Mouse (Mus musculus) kidney, postnatal 4 days (tissue): ENCODE measurements at regions not wholly inside any gene's neighbourhood (a gene's known extent, or its start where the extent isn't known, plus 50 kb on each side); places are given as distances from the start of the nearest gene placed in this dataset.

Experiments
- DNase-seq, 2 experiments: peaks; one replicate each; pipeline ENCODE4 v3.0.0; 2021; ENCODE audit warnings: mixed read lengths in 2 of 2

DNA sequence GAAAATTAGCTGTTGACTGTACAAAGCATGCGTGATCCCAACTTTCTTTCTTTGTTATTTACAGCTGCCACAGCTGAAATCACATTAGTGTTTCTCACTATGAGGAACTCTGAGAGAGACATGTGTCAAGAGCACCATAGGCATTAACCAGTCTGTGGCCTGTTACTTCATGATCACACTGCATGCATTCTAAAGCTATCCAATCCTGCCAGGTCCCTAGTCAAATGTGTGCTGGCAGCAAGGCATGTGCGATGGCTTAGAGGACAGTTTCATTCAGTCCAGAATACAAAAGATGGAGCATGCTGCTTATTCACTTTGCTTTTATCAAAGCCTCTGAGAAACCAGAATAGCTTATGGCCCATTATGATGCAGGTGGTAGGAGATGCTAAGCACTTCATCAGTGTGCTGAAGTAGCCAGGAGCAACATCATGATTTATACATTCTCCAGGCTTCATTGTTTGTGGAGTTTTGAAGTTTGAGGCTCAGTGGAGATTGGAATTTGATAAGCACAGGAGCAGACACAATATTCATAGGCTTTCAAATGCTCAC, 882.9 kb upstream of the Lrrn3 start:
- DNase-seq = no peak

DNA sequence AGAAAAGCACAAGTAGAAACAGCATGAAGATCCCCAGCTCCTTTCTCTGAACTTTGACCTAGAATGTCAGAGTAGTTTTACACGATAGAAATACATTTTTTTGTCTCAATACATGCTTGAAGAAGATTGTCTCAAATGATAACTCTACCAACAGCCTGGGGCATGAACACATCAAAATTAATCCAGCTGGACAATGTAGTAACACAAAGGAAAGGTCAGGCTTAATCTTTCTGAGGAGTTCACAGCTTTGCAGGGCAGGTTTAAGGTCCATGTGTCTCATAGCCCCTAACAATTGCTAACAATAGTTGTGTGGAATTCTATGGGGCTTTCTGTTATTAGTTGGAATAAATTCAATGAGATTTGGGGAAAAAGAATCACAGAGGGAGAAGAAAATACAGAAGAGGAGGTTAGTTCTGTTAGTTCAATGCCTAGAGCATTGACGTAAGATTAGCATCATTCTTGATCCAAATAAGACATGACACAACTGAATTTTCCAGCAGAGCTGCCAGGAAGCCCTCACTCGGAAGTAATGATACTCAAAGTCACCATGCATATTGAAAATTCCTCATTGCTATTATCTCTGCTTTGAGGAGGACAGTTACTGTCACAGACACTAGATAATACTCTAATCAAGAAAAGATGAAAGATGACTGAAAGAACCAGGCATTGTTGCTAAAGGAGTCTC, 852.9 kb upstream of the Lrrn3 start:
- DNase-seq = no peak

DNA sequence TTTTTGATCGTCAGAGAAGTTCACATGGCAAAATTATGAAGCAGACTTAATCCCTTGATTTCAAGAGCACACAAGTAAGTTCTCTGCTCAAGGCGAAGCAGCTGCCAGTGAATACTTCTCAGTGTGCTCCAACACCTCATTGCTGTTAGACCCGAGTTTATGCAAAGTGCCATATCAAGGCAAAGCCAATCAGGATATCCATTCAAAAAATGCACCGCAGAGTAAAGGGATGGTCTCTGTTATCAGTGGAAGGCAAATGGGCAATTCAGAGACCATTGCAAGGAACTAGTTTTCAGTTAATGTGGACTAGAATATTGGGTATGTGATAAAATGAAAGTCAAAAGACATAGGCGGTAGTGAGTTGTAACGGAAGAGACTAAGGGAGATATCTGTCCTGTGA, 820.2 kb upstream of the Lrrn3 start:
- DNase-seq = no peak

DNA sequence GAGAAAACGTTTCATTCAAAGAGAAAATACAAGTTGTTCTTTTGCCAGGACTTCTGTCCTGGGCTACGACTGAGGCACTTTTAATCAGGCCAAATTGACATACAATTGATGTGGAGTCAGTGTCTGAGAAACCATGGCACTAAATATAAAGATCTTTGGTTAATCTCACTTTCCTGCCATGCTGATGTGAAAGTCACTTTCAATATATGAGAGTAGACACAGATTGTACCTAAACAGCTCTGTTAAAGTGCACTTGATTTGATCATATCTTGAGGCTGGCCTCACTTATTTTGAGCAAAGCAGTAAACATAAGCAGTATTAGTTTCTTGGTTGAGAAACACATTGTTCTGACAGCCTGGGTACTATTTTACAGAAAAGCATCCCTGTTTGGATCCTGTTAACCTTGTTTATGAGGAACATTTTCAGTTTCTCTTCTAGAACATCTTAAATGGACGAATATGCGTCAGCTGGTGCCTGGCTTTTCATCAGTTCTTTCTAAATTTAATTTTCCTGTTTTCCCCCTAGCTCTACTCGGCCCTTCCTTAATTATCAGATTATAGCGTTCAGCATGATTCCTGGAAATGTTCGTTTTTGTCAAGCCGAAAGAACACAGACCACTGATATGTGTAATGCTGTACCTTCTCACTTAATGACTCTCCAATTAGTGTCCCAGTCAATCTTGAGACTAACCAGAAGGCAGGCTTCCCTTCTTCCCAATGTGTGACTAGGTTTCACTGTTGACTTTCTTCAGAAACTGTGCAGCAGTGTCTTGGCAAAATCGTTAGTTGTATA, 791.2 kb upstream of the Lrrn3 start:
- DNase-seq = no peak

DNA sequence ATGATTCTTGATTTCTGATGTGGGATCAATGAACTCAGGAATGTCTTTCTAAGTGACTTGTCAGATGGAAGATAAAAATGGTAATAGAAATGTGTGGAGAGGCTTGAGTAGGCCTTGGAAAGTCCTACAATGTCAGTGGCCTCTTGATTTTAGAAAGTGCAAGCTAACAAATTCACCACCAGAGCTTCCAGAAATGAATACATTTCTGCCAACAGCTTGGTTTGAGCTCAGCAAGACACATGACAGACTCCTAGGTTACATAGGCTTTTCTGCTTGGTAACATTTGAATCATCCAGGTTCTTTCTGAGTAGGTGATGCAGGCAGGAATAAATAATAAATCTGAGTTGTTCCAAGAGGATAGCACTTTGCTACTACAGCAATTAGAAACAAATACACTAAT, 764.2 kb upstream of the Lrrn3 start:
- DNase-seq = no peak

DNA sequence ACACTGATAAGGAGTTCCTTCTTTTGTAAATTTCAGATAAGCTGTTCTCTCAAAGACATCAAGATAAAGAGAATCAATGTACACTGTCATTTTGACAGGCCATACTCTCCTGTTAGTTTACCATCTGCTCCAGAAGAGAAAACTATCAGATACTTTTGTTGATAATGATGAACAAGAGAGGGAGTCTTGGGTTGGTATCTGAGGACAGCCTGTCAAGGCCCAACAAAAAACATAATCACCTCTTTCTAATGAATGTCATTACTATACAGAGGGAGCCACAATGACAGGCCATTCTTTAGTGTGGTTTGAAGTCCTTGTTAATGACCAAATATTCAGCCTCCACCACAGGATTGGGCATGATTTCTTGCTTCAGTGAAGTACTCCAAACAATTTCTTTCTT, 743.0 kb upstream of the Lrrn3 start:
- DNase-seq = no peak

DNA sequence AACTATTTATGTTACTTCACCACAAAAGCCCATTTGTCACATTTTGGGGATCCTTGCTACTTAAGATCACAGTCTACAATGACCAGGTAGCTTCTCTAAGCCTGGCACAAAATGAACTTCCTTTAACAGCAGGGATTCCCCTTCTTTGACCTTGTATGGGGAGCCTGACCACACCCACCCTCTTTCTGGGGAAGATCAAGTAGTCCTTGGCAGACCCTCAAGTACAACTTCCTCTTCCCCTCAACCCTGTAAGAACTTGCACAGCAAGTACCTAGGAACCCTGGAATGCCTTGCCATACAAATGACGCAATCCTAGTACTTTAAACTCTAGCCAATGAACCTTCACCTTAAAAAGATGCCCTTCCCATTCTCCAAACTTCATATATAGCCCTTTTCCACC, 695.4 kb upstream of the Lrrn3 start:
- DNase-seq = no peak

DNA sequence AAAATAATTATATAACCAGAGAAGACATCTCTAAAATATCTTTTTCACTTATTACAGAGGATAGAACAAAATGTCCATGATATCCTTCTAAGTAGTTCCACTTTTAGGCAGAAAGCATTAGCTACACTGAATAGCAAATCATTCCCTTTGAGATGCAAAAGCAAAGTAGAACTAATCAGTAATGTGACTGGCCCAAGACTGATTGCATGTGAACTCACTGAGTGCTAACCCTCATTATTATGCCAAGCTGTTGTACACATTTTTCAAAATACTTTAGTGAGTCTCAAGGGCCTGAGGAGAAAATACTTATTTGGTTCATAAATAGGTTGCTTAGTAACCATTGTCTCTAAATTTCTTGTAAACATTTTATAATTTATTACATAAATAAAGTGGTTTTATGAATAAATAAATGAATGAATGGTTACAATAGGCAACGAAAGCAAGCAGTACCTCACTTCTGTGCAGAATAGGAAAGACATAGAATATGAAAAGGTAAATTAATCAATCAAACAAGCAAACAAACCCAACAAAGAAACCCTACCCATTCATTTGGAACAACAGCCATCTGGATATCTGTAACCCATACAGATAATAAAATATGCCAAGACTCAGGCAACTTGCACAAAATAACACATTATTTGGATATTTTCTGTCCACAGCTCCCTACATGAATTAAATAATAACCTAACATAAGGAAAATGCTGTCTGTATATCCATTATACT, 693.9 kb upstream of the Lrrn3 start:
- DNase-seq = no peak

DNA sequence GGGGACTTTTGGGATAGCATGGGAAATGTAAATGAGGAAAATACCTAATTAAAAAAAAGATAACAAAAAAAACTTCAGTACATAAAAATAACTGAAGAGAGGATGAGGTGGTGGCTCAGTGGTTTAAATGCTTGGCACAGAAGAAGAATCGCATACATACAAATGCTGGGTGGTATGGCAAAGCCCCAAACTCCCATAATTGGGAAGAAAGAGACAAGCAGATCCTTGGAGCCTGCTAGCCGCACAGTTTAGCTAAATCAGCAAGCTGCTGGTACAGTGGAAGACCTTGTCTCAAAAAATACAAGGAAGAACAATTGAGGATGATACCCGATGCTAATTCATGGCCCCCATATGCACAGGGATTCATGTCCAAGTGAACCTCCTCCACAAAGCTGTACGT, 661.7 kb upstream of the Lrrn3 start:
- no peak for DNase-seq

DNA sequence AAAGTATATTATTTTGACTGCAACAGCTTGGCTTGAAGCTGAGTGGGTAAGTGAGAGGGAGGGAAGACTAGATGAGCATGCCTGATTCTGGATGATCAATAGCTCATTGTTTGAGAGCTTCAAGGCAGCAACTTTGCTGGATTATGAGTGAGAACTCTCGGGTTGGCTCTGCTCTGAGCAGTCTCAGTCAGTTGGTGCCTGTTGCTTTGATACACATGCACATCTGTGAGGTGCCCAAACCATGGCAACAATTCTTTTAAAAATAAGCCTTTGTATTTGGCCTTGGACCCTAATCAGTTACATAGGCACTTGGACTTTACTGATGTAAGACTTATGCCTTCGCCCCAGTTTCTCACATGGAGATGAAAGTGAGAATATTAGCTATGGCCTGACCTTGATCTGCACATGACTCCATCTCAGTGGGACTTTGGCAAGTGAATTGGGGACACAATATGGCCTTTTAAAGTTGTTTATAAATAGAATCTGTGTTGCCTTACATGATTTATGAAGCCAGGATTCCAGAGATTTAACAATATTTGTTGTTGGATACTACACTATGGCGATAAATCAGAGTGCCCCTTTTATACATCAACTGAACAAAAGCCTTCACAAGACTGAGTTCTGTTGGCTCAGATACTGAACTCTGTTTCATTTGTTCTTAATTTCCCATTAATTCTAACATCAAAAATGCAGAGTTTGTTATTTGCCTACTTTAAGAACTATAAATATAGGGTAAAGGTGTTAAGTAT, 652.6 kb upstream of the Lrrn3 start:
- DNase-seq = no peak

DNA sequence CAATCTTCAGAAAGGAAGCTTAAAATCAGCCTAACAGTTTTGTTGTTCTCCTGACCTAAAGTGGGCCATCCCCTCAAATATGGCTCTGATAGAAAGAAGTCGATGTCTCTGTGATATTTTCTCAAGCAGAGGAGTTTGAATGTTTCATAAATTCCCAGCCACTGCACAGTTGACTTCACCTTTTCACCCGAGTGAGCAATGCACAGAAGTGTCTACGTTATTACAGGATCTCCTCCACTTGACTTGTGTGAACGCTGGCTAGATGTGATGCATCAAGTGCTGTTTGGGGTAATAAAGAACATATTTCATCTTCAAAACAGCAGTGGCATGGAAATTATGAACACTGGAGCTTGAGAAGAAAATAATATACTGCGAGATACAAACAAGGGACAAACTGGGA, 651.9 kb upstream of the Lrrn3 start:
- no peak for DNase-seq

DNA sequence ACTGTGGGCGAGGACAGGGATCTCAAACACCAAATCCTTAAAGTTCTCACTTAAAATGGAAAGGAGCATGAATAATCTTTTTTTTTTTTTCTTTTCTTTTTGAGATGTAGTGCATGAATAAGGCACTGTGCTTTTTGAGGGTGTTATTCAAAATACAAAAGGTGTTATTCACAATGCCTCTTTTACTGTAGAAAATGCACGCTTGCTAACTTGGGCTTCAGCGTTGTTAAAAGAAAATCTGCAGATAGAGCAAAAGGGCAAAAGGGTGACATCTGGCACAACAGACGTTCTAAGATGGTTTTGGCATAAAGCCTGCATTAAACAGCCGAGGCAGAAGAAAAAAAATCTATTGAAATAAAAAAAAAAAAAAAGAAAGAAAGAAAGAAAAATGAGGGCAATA, 651.5 kb upstream of the Lrrn3 start:
- no peak for DNase-seq

DNA sequence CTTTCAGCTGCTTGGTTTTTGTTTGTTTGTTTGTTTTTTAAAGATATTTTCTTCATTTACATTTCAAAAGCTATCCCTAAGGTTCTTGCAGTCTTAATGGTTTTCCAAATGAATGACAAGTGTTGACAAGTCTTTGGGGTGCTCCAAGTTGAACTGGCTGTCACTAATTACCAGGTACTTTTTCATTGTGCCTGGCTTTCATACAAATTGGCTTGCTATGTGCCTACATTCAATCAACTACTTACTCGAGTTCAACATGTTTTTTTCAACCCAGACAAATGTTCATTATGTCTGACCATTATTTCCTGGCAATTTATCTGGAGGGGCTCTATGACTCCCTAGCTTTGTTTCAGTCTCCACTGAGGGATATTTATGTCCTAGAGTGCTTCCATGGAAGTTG, 614.0 kb upstream of the Lrrn3 start:
- no peak for DNase-seq

DNA sequence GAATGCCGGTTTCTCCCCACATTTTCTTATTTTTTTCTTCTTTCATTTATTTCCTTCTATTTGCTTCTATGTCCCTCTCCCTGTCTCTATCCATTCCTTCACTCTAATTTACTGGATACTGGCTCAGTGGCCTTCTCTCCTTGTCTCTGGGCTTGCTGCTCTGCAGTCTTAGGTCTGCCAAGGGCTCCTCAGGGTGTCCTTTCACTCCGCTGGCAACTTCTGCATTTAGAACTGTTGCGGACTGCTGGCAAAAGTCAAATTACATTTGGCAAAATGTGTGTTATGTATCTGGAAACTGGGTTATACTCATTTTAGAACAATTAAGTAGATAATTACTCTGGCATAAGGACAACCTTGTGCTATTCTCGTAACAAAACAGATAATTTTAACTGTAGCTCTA, 584.2 kb upstream of the Lrrn3 start:
- no peak for DNase-seq

DNA sequence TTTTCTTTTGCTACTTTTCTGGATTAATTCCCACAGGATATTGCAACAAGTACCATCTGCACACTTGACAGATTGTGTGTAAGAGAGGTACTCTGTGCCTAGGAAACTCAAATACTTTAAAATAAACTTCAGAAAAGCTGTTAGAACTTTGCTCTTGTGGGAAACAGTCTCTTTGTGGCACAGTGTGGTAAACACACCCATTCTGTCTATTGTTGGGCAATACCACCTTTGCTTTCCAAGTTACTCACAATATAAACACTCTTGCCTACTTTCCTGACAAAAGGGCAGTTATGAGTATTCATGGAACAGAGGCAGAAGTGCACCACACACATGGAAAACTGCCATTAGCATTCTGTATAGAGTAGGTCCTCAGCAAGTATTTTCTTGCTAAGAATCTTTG, 577.5 kb upstream of the Lrrn3 start:
- no peak for DNase-seq

DNA sequence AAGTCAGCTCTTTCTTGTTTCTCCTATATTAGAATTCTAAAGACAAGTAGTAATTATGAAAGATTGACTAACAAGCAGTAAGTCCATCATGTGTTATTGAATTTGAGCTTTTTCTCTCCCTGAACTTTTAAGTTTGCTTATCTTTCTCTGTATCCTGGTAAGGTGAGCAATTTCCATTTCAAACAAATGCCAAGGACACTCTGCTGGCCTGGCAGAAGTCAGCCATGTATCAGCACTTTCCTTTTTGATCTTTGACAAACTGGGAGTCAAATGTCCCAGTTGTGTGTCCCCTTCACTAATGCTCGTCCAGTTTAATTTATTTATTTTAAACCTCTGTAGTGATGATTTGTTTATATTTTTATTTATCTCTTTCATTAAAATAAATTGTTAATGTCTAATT, 562.8 kb upstream of the Lrrn3 start:
- no peak for DNase-seq

DNA sequence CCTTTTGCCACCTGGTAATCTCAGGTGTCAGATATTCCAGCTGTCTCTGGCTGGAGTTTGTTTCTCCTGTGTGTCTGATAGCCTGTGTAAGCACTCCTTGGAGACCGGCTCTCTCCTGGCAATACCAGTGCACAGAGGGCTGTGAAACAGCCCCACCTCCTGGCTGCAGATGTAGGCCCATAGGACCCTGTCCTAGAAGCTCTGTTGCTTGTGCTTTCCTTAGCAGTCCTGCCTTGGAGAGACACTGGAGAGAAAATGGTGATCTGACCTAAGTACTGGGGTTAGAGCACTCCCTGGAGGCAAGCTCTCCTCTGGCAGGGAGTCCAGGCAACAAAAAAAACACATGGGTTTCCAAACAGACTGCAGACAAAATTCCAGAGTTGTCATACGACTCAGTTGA, 541.6 kb upstream of the Lrrn3 start:
- DNase-seq = peak; percentile 13 to 22

DNA sequence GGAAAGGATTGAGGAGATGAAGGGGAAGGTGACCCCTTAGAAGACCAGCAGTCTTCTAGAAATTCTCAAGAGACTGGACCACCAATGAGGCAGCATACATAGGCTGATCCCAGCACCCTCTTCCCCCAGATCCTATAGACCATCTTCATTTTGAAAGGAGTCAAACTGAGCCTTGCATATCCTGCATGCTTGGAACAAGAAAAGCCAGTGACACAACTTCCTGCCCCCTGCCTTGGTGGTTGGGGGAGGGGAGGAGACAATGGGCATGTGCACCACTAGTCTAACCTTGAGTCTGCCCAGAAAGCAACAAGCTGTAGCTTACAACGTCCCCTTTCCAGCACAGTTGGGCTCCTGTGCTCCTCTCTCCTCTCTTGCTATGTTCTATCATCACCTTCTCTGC, 531.3 kb upstream of the Lrrn3 start:
- no peak for DNase-seq

DNA sequence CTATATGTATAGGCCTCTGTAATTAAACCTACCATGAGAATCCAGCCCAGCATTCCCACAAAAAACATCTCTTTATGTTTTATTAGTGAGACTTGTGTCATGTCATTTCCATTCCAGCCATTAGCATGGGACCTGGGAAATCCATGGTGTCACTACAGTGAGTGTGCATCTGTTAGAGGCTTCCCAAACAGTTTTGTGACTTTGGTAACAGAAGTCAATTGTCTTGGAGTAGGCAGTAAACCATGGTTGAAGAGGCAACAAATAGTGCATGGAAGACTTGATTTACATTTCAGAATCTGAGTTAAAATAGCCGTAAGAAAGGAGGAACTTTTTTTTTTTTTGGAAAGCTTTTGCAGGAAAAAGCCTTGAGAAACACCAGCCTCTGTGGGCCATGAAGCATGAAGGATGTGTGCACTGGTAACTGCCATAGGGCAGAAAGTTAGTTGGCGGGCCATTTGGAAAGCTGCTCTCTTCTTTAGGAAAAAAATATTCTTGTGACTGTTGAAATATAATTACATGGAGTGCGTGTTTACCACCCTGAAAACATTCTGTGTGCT, 522.7 kb upstream of the Lrrn3 start:
- DNase-seq = peak; percentile 3 to 5

DNA sequence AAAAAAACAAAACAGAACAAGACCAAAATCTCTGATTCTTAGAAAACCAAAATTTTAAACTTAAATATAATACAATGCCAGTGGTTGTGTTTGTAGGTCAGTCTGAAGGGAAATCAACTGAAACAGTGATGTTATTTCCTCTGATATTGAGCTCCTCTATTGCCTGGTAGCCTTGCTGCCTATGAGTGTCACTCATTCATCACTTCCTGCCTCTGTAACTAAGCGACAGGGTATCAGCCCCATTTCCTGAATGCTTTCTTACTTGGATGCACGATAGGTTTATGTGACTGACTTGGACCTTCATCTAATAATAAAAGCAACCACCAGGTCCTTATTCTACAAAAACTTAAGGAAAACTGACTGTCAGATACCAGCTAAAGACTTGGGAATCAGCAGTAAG, 520.7 kb upstream of the Lrrn3 start:
- no peak for DNase-seq
